Mouse (Mus musculus) embryonic facial prominence, embryonic 13.5 days (tissue): ENCODE data around the gene Zfpm1. TPM values are rescaled to one million over a fixed set of nuclear protein-coding genes. Genes with fewer than 3 reads are reported as not detected.

Source experiments
- ATAC-seq: fragments of 200-750 bp; cut with Nextera tagmentation; 2 replicates; pipeline ENCODE4 v1.8.0; 2017; ENCODE audit warnings: low read depth; ENCODE audit not compliant: insufficient number of reproducible peaks, insufficient read depth, low FRiP score, low TSS enrichment
- H3K27ac ChIP-seq: fragments of 300-500 bp; sonication (generic); 2 replicates; pipeline ENCODE4 v1.5.1; 2015; ENCODE audit warnings: moderate library complexity, mild to moderate bottlenecking, inconsistent platforms
- H3K27me3 ChIP-seq: fragments of 300-500 bp; sonication (generic); 2 replicates; pipeline ENCODE4 v1.6.1; 2015; ENCODE audit warnings: mild to moderate bottlenecking, inconsistent platforms
- H3K36me3 ChIP-seq: fragments of 300-500 bp; sonication (generic); 2 replicates; pipeline ENCODE4 v1.6.1; 2015; ENCODE audit warnings: mild to moderate bottlenecking, inconsistent platforms
- H3K4me1 ChIP-seq: fragments of 300-500 bp; sonication (generic); 2 replicates; pipeline ENCODE4 v1.6.1; 2015; ENCODE audit warnings: inconsistent platforms
- H3K4me2 ChIP-seq: fragments of 300-500 bp; sonication (generic); 2 replicates; pipeline ENCODE4 v1.6.1; 2015; ENCODE audit warnings: moderate library complexity, mild to moderate bottlenecking, inconsistent platforms
- H3K4me3 ChIP-seq: fragments of 300-500 bp; sonication (generic); 2 replicates; pipeline ENCODE4 v1.5.1; 2015; ENCODE audit warnings: mild to moderate bottlenecking, inconsistent platforms
- H3K9ac ChIP-seq: fragments of 300-500 bp; sonication (generic); 2 replicates; pipeline ENCODE4 v1.6.1; 2015; ENCODE audit warnings: mild to moderate bottlenecking, inconsistent platforms
- H3K9me3 ChIP-seq: fragments of 300-500 bp; sonication (generic); 2 replicates; pipeline ENCODE4 v1.6.1; 2016; ENCODE audit warnings: inconsistent platforms
- WGBS: fragments of 180-500 bp; shearing (Covaris S2); methylation state at CpG from one replicate; pipeline ENCODE4 v1.1.7; 2015; ENCODE audit warnings: mixed read lengths; 5-methylcytosine and 5-hydroxymethylcytosine counted together
- polyA plus RNA-seq: library from polyadenylated mRNA; unstranded; fragments of >200 nt; fragmentation: Nextera tagmentation; extraction: Ambion mirVana; gene quantifications from 2 replicates; pipeline ENCODE4 v1.2.1, GENCODE M21; 2015

The Zfpm1 gene
- polyA plus RNA-seq, 1 experiment from 2014 or later, result 1.7 TPM

DNA sequence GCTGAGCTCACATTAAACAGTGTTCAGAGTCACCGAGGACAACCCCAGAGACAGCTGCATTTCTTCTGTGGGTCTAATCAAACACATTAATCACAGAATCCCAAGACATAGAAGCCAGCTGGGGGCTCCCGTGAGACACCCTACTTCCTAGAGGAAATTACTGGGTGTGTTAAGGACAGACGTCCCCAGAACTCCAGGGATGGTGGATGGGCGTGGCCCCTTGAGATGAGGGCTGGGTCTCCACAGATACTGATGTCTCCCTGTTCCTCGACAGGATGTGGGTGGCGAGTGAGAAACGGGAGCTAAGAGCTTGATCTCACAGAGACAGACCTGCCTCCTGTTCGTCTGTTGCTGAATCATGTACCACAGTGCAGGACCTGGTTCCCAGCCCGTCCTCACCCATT lies 60.9 kb downstream of the Zfpm1 start:
- peaks cover 36% of the 10 kb centered on the region for H3K4me1 ChIP-seq
- peak overlapping the region; percentile 30; the same call in 1 of the 2 replicates for H3K4me3 ChIP-seq
- 0 out of 2 replicates have a peak overlapping the region, but pooled peaks have one; percentile 3 for H3K27ac ChIP-seq
- ATAC-seq, result no peak
- 3% methylated on average over 9 of the region's 9 CpGs for WGBS
- H3K9ac ChIP-seq, result peak overlapping the region; percentile 47
- no peaks in the 10 kb centered on the region; the same call in 1 of the 2 replicates for H3K36me3 ChIP-seq
- peak overlapping the region; percentile 59 for H3K4me2 ChIP-seq
- H3K9me3 ChIP-seq, result no peaks in the 10 kb centered on the region
- peaks cover 62% of the 10 kb centered on the region for H3K27me3 ChIP-seq

DNA sequence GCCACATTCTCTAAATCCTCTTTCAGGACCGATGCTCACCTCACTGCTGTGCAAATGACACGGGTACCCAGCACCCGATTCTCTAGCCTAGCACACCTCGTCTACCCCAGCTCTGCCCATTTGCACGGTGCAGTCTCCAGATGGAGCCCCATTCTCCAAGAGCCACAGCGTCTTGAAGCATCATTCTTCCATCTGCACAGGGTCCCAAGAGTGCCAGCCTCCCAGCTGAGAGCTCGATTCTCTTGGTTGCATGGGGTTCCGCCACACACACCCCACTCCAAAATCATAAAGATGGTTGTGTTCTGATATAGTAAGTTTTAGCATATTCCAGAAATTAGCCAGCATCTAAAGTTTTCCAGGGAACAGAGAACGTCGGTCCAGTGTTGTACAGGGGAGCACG lies 61.4 kb downstream of the Zfpm1 start:
- Histone ChIP-seq H3K27ac (peak overlapping the region; percentile 3; the same call in 1 of the 2 replicates), H3K4me1 (peaks cover 40% of the 10 kb centered on the region), H3K9ac (peak overlapping the region; percentile 47), H3K27me3 (peaks cover 57% of the 10 kb centered on the region), H3K4me2 (peak overlapping the region; percentile 59), H3K36me3 (no peaks in the 10 kb centered on the region; the same call in 1 of the 2 replicates), H3K9me3 (no peaks in the 10 kb centered on the region), H3K4me3 (peak overlapping the region; percentile 30)
- WGBS, result 3% methylated on average over 11 of the region's 11 CpGs
- ATAC-seq, result no peak

DNA sequence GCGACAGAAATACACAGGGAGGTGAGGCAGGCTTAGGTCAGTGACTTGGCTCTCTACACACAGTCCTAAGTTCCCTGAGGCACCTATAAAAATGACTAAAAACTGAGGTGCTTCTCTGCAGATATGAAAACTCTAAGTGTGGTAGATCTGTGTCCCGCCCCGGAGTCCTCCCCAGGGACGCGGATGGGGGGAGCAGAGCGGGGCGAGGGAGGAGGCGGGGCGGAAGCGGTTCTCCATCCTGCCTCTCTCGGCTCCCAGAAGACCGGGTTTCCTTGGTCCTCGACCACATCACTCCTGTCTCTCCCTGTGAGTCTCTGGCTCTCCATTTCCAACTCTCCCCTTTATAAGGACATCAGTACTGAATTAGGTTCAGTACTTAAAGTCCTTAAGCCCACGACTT lies 61.8 kb downstream of the Zfpm1 start:
- H3K27ac ChIP-seq, result peak overlapping the region; percentile 3; the same call in 1 of the 2 replicates

DNA sequence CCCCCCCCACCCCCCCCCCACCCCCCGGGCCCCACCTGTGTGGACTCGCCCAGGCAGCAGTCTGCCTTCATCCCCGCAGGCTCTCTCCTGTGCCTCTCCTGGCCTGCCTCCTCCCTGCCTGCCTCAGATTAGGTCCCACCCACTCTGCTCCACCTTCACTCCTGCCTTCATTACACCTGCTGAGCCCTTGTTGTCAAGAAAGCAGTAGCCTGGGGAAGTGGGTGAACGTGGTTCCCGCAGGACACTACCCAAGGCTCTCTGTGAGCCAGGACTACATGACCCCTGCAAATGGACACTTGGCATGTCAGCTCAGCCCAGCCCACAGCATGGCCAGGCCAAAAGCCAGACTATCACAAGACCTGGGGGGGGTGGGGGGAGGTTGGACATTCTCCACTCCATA lies 62.3 kb downstream of the Zfpm1 start:
- peak overlapping the region; percentile 59 for H3K4me2 ChIP-seq

More for the DNA sequence above, 61.8 kb downstream of the Zfpm1 start:
- Histone ChIP-seq H3K27me3 (peaks cover 53% of the 10 kb centered on the region), H3K9ac (peak overlapping the region; percentile 47), H3K4me3 (peak overlapping the region; percentile 30), H3K4me2 (peak overlapping the region; percentile 59), H3K36me3 (no peaks in the 10 kb centered on the region), H3K9me3 (no peaks in the 10 kb centered on the region), H3K4me1 (peaks cover 40% of the 10 kb centered on the region)
- WGBS, result under 1% methylated on average over 14 of the region's 14 CpGs
- no peak for ATAC-seq

DNA sequence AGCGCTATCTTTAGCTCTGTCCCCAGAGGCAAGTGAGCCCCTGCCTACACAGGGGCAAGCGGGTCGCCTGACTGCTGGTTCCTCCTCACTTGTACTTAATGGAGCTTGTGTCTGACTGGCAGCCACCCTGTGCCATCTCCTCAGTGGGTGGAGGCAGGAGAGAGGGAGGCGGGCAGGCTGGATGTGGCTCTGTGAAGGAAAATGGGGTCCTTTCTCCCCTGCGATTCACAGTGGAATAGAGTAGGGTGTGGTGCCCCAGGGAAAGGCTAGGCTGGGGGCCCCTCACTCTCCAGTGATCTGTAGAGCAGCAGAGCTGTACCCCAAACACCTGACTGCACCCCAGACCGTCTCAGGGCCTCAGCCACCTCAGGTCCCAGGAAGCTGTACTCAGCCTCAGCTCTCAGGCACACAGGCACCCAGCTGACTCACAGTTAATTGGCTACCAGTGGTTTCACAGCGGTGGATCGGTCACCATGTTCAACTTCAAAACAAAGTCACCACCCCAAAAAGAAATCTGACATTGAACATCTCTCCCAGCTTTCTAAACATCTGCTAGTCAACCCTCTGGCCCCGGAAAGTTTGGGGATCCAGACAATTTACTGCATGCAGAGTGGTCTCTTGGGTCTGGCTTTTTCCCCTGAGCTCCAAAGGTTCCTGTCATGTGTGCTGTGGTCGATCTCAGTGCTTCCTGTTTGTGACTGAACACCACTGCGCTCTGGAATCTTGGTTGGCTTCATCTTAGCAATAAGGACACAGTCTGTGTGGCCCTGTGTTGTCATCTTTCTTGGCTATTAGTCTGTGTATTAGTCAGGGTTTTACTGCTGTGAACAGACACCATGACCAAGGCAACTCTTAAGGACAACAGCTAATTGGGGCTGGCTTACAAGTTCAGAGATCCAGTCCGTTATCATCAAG lies 63.5 kb downstream of the Zfpm1 start:
- peaks cover 43% of the 10 kb centered on the region for H3K4me1 ChIP-seq
- ATAC-seq, result no peak
- H3K27me3 ChIP-seq, result peaks cover 53% of the 10 kb centered on the region
- no peak overlapping the region for H3K9ac ChIP-seq
- no peak overlapping the region for H3K4me3 ChIP-seq
- H3K4me2 ChIP-seq, result no peak overlapping the region
- H3K9me3 ChIP-seq, result no peaks in the 10 kb centered on the region
- WGBS, result 43% methylated on average over 12 of the region's 12 CpGs
- H3K36me3 ChIP-seq, result no peaks in the 10 kb centered on the region
- no peak overlapping the region for H3K27ac ChIP-seq

More for the DNA sequence above, 62.3 kb downstream of the Zfpm1 start:
- Histone ChIP-seq H3K9ac (no peak overlapping the region), H3K4me1 (peaks cover 40% of the 10 kb centered on the region), H3K27ac (no peak overlapping the region), H3K36me3 (no peaks in the 10 kb centered on the region), H3K27me3 (peaks cover 54% of the 10 kb centered on the region), H3K9me3 (no peaks in the 10 kb centered on the region), H3K4me3 (no peak overlapping the region)
- 3% methylated on average over 2 of the region's 5 CpGs for WGBS
- no peak for ATAC-seq

DNA sequence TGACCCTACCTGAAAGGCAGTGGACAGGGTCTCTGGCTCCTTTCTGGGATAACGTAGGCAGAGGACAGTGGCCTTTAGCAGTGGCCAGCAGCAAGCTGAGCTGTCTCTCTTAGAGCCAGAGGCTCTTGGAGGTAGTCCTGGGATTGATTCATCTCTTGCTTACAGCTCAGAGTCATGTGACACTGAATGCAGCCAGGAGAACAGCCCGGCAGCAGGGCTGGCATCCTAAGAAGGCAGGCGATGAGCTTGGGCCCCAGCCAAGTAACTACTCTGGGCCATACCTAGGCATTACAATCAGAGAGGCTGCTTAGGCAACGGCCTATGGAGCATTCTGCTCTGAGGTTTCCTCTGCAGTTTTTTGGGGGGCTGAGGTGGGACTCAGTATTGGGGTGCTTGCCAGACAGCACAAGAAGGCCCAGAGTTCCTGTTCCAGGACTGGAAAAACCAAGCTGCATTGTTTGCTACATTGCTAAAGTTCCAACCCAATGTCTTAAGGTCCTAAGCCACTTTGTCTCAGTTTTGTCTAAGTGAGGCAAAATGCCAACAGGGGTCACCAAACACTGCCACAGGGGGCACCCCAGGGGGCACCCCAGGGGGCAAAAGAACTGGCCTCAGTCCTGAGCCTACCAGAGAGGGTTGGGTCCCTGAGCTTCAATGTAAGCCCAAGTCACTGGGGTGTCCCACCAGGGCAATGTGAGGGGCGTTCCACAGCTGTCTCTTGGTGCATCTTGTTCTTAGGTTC lies 66.0 kb downstream of the Zfpm1 start:
- no peak for ATAC-seq
- peaks cover 46% of the 10 kb centered on the region for H3K27me3 ChIP-seq

DNA sequence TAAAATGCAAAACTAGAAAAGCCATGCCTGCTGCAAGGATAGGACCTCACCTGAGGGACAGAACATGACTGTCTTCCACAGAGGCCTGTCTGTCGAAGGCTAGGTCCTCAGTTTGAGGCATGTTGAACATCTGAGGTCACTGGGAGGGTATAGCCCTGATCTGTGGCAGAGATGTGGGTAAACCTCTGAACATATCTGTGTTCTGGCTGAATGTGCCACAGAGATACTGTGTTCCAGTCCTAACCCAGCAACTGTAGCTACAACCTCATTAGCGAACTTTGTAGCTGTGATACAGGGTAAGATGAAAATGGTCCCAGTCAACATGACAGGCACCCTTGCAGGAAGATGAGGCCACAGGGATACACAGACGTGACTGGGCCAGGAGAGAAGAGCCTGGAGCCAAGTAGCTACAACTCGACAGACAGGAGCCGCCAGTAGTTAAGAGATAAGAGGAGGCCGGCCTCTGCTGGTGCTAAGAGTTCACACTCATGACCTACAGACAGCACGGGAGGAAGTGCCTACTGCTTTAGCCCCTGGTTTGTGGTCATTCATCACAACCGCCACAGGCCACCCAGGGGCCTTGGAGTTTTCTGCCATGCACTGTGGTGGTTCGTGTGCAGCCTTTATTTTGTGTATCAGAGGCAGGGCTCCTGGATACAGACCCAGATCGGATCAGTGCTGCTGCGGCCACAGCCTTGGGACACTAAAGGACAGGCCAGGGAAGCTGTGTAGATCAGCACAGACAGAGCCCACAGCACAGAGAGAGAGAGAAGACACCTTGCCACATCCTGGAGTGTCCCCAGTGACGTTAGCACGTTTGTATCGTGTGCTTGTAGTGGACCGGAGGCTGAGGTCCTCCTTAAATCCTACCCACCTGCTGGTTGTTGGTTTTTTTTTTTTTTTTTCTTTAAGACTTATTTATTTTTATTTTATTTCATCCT lies 67.7 kb downstream of the Zfpm1 start:
- 43% methylated on average over 15 of the region's 15 CpGs for WGBS
- Histone ChIP-seq H3K9me3 (no peaks in the 10 kb centered on the region), H3K27ac (no peak overlapping the region), H3K27me3 (peaks cover 32% of the 10 kb centered on the region), H3K9ac (no peak overlapping the region), H3K4me1 (peaks cover 17% of the 10 kb centered on the region), H3K4me3 (no peak overlapping the region), H3K4me2 (no peak overlapping the region), H3K36me3 (no peaks in the 10 kb centered on the region)
- no peak for ATAC-seq

More for the DNA sequence above, 66.0 kb downstream of the Zfpm1 start:
- H3K4me2 ChIP-seq, result no peak overlapping the region
- no peak overlapping the region for H3K4me3 ChIP-seq
- H3K4me1 ChIP-seq, result peaks cover 31% of the 10 kb centered on the region
- H3K9ac ChIP-seq, result no peak overlapping the region
- no peaks in the 10 kb centered on the region for H3K9me3 ChIP-seq
- no peak overlapping the region for H3K27ac ChIP-seq
- no peaks in the 10 kb centered on the region for H3K36me3 ChIP-seq
- 66% methylated on average over 5 of the region's 5 CpGs for WGBS

DNA sequence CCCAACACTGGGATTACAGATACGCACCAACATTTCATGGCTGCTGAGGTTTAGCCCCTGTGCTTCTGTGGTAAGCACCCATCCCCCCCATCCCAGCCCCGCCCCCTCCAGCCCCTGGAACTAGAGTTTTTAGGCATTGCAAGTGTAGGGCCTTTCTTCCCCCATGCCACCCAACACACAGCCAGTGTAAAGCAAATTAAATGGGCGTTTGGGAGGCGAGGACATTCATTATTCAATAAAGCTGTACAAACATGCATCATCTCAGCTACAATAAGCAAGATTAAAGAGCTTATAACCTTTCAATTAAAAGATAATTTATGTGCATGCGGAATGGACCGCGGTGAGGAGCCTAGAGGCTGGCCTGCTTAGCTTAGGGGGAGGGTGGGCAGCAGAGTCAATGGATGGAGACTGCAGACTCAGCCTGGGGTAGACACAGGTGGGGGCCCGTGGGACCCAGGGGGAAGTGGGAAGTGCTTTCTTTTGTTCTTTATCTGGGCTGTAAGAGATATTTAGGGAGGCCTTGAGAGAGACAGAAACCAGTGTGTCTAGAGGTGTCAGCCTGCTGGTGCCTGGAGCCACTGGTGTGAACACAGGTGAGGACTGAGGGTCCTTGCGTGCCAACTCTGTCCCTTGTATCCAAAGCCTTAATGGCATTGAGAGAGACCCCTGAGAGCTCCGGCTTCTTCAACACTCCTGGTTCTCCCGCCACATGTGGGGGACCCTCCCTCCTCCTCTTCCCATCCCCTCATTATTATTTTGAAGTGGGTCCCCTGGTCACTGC lies 68.6 kb downstream of the Zfpm1 start:
- Histone ChIP-seq H3K4me2 (no peak overlapping the region), H3K36me3 (no peaks in the 10 kb centered on the region), H3K4me3 (no peak overlapping the region), H3K27me3 (peaks cover 23% of the 10 kb centered on the region), H3K4me1 (peaks cover 15% of the 10 kb centered on the region; the same call in 1 of the 2 replicates), H3K9ac (no peak overlapping the region), H3K27ac (no peak overlapping the region), H3K9me3 (no peaks in the 10 kb centered on the region)
- WGBS, result 33% methylated on average over 11 of the region's 11 CpGs
- ATAC-seq, result no peak

DNA sequence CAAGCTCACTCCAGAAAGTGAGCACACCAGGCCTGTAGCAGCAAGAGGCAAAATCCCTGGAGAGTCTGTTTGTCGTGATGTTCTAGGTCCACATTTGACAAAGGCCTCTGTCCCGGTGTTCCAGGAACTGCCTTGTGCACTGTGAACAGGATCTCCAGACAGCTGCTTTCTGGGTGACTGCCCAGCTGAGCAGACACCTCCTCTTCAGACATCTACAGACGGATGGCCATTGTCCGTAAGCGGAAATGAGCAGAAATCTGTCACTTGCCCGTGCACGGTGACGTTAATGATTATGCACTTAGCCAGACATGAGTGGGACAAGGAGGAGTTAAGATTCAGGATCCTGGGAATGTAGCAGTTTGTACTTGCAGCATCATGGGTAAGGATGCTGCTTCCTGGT lies 72.2 kb downstream of the Zfpm1 start:
- H3K27ac ChIP-seq, result peak overlapping the region; percentile 40; the same call in 1 of the 2 replicates
- no peak overlapping the region for H3K4me3 ChIP-seq
- 0 out of 2 replicates have a peak, but pooled peaks cover 6% of the 10 kb centered on the region for H3K4me1 ChIP-seq
- H3K4me2 ChIP-seq, result no peak overlapping the region
- H3K9me3 ChIP-seq, result no peaks in the 10 kb centered on the region
- no peak for ATAC-seq
- WGBS, result 91% methylated on average over 8 of the region's 8 CpGs
- H3K9ac ChIP-seq, result no peak overlapping the region
- H3K27me3 ChIP-seq, result peaks cover 20% of the 10 kb centered on the region
- H3K36me3 ChIP-seq, result no peaks in the 10 kb centered on the region
